Comparison of ENCODE assay signal across 15 mouse cellular contexts in genomic region chr11:60276408-60277093, GRCm38 (mm10). TPM values are rescaled to one million over a fixed set of nuclear protein-coding genes. Genes with fewer than 3 reads are reported as not detected.
DNase-seq lines count a peak whose midpoint lies in the region; ATAC-seq lines count a peak whose summit lies in the region.
"Had no signal": no experiment of that assay in that cellular context is flagged by ENCODE, and none has a peak within 500 bp of the region (broad histone marks: within the 10 kb centered on the region; RNA-seq: fewer than 3 reads in every experiment).

No protein-coding gene starts in this region.

- 82% methylated on average over 6 of the region's 6 CpGs for WGBS in hindbrain, embryonic 14.5 days
- 83% methylated on average over 6 of the region's 6 CpGs for WGBS in hindbrain, embryonic 12.5 days
- 77% methylated on average over 6 of the region's 6 CpGs for WGBS in neural tube, embryonic 13.5 days

- H3K4me3 ChIP-seq in hindbrain, embryonic 14.5 days (replicated peaks; ENCODE audit: low read length) = no peak overlapping the region
- no peak overlapping the region for H3K4me3 ChIP-seq in hindbrain, embryonic 12.5 days
- no peak overlapping the region for H3K4me3 ChIP-seq in neural tube, embryonic 13.5 days
- H3K4me3 ChIP-seq: midbrain, embryonic 12.5 days; stomach, embryonic 15.5 days had no signal

- H3K4me2 ChIP-seq in hindbrain, embryonic 14.5 days (replicated peaks) = no peak overlapping the region
- no peak overlapping the region for H3K4me2 ChIP-seq in hindbrain, embryonic 12.5 days (replicated peaks)
- no peak overlapping the region for H3K4me2 ChIP-seq in neural tube, embryonic 13.5 days
- H3K4me2 ChIP-seq: midbrain, embryonic 12.5 days; stomach, embryonic 15.5 days had no signal

- no peaks in the 10 kb centered on the region for H3K9me3 ChIP-seq in hindbrain, embryonic 14.5 days (ENCODE audit: control insufficient read depth, low read length)
- no peaks in the 10 kb centered on the region for H3K9me3 ChIP-seq in hindbrain, embryonic 12.5 days (replicated peaks)
- no peaks in the 10 kb centered on the region for H3K9me3 ChIP-seq in neural tube, embryonic 13.5 days
- H3K9me3 ChIP-seq: midbrain, embryonic 12.5 days; stomach, embryonic 15.5 days had no signal

- ATAC-seq in hindbrain, embryonic 14.5 days (ENCODE audit: low FRiP score) = no peak
- ATAC-seq in hindbrain, embryonic 12.5 days (ENCODE audit: low FRiP score) = no peak
- ATAC-seq in neural tube, embryonic 13.5 days (ENCODE audit: low read depth) = no peak
- ATAC-seq: CD4-positive, CD25-positive, alpha-beta regulatory T cell, adult 4 months; forebrain, embryonic 16.5 days had no signal

- no peaks in the 10 kb centered on the region for H3K27me3 ChIP-seq in hindbrain, embryonic 14.5 days (ENCODE audit: control insufficient read depth, insufficient read depth, low read length)
- no peaks in the 10 kb centered on the region for H3K27me3 ChIP-seq in hindbrain, embryonic 12.5 days
- H3K27me3 ChIP-seq in neural tube, embryonic 13.5 days = no peaks in the 10 kb centered on the region
- H3K27me3 ChIP-seq: midbrain, embryonic 12.5 days; stomach, embryonic 15.5 days had no signal

- H3K36me3 ChIP-seq in hindbrain, embryonic 14.5 days (replicated peaks; ENCODE audit: control insufficient read depth, insufficient read depth) = peaks cover 4% of the 10 kb centered on the region; the same call in 1 of the 2 replicates
- peaks cover 5% of the 10 kb centered on the region; the same call in 1 of the 2 replicates for H3K36me3 ChIP-seq in hindbrain, embryonic 12.5 days
- peaks cover 7% of the 10 kb centered on the region; the same call in 1 of the 2 replicates for H3K36me3 ChIP-seq in neural tube, embryonic 13.5 days
- H3K36me3 ChIP-seq: midbrain, embryonic 12.5 days; stomach, embryonic 15.5 days had no signal

- DNase-seq in hindbrain, embryonic 14.5 days (ENCODE audit: low spot score) = no peak
- no peak for DNase-seq in neural tube, embryonic 10.5 days (ENCODE audit: extremely low spot score, low spot score)
- DNase-seq in kidney, postnatal 36 days = peak; percentile 55 to 66
- no peak for DNase-seq in frontal cortex, postnatal 25 days (ENCODE audit: low spot score in 2 of 2)
- DNase-seq in layer of hippocampus, adult 9-10 months (ENCODE audit: low spot score) = no peak
- DNase-seq: adrenal gland, adult 8-10 months; heart, postnatal 14 days; lung, postnatal 14 days; retina, postnatal 1 day had no signal

- H3K27ac ChIP-seq in hindbrain, embryonic 14.5 days = peak overlapping the region; percentile 71
- no peak overlapping the region for H3K27ac ChIP-seq in hindbrain, embryonic 12.5 days
- peak overlapping the region; percentile 75 for H3K27ac ChIP-seq in neural tube, embryonic 13.5 days (replicated peaks)
- H3K27ac ChIP-seq: stomach, embryonic 15.5 days had no signal

- H3K4me1 ChIP-seq in hindbrain, embryonic 14.5 days (replicated peaks; ENCODE audit: control insufficient read depth, insufficient read depth, low read length) = peaks cover 10% of the 10 kb centered on the region; the same call in 1 of the 2 replicates
- peaks cover 13% of the 10 kb centered on the region; the same call in 1 of the 2 replicates for H3K4me1 ChIP-seq in hindbrain, embryonic 12.5 days
- peaks cover 37% of the 10 kb centered on the region for H3K4me1 ChIP-seq in neural tube, embryonic 13.5 days (replicated peaks)

- H3K9ac ChIP-seq in hindbrain, embryonic 14.5 days = peak overlapping the region; percentile 30
- H3K9ac ChIP-seq in hindbrain, embryonic 12.5 days = no peak overlapping the region
- H3K9ac ChIP-seq in neural tube, embryonic 13.5 days = peak overlapping the region; percentile 50
- H3K9ac ChIP-seq: midbrain, embryonic 12.5 days; stomach, embryonic 15.5 days had no signal

RNA-seq across cellular contexts. Expression of gene Srebf1, which starts 54.2 kb away (rescaled TPM):
- 37.3 and 40.3 TPM in 2 replicates for polyA plus RNA-seq in hindbrain, embryonic 14.5 days (2014; fragmentation: Nextera tagmentation; extraction: Ambion mirVana)
- polyA plus RNA-seq in hindbrain, embryonic 12.5 days (2016; fragmentation: Nextera tagmentation; extraction: Ambion mirVana) = 49.2 and 51.9 TPM in 2 replicates
- 30.6 and 38.5 TPM in 2 replicates for polyA plus RNA-seq in neural tube, embryonic 13.5 days (2015; fragmentation: Nextera tagmentation; extraction: Ambion mirVana)

Comparison
In these comparisons a context has a peak if more than half of its experiments do, and no peak if none do; other contexts are left out.
1. DNase-seq: peak in kidney, postnatal 36 days (2 of 2); none in hindbrain, embryonic 14.5 days (single experiment), neural tube, embryonic 10.5 days (single experiment), frontal cortex, postnatal 25 days (0 of 2) and layer of hippocampus, adult 9-10 months (single experiment).